Mouse (Mus musculus) adipocyte (in vitro differentiated cells): ENCODE data around the gene Fras1.

Experiments used
- DNase-seq: peaks from one replicate; pipeline ENCODE4 v3.0.0-alpha.2; 2016; ENCODE audit warnings: low spot score

The Fras1 gene

GRCm38 (mm10) chr5:96482054-96482453 lies 108.3 kb downstream of the Fras1 start:
- DNase-seq, result no peak

- DNase-seq, result no peak
These were observed 118.7 kb downstream of the Fras1 start for GRCm38 (mm10) chr5:96492497-96492896.

- no peak for DNase-seq
These were observed 120.9 kb downstream of the Fras1 start for GRCm38 (mm10) chr5:96494502-96495292.

GRCm38 (mm10) chr5:96498083-96498482 lies 124.3 kb downstream of the Fras1 start:
- no peak for DNase-seq

- DNase-seq, result no peak
These were observed 128.0 kb downstream of the Fras1 start for GRCm38 (mm10) chr5:96501783-96502182.

GRCm38 (mm10) chr5:96502400-96502799 lies 128.6 kb downstream of the Fras1 start:
- DNase-seq, result no peak

- no peak for DNase-seq
These were observed 137.2 kb downstream of the Fras1 start for GRCm38 (mm10) chr5:96511005-96511404.

- DNase-seq, result no peak
These were observed 139.6 kb downstream of the Fras1 start for GRCm38 (mm10) chr5:96513327-96513726.

GRCm38 (mm10) chr5:96515860-96516311 lies 142.1 kb downstream of the Fras1 start:
- DNase-seq, result no peak

GRCm38 (mm10) chr5:96516329-96516728 lies 142.6 kb downstream of the Fras1 start:
- DNase-seq, result no peak

GRCm38 (mm10) chr5:96521541-96521940 lies 147.8 kb downstream of the Fras1 start:
- no peak for DNase-seq

GRCm38 (mm10) chr5:96522909-96523409 lies 149.2 kb downstream of the Fras1 start:
- no peak for DNase-seq

- DNase-seq, result no peak
These were observed 154.5 kb downstream of the Fras1 start for GRCm38 (mm10) chr5:96528296-96528695.

- DNase-seq, result no peak
These were observed 156.8 kb downstream of the Fras1 start for GRCm38 (mm10) chr5:96530516-96530915.

GRCm38 (mm10) chr5:96531962-96532361 lies 158.2 kb downstream of the Fras1 start:
- DNase-seq, result no peak

GRCm38 (mm10) chr5:96536527-96536926 lies 162.8 kb downstream of the Fras1 start:
- no peak for DNase-seq

- no peak for DNase-seq
These were observed 163.2 kb downstream of the Fras1 start for GRCm38 (mm10) chr5:96536937-96537336.

- no peak for DNase-seq
These were observed 170.4 kb downstream of the Fras1 start for GRCm38 (mm10) chr5:96544112-96544511.

- no peak for DNase-seq
These were observed 172.2 kb downstream of the Fras1 start for GRCm38 (mm10) chr5:96545994-96546393.

- DNase-seq, result no peak
These were observed 181.4 kb downstream of the Fras1 start for GRCm38 (mm10) chr5:96554940-96555679.

GRCm38 (mm10) chr5:96558049-96558804 lies 184.5 kb downstream of the Fras1 start:
- peak; percentile 10 for DNase-seq

- DNase-seq, result no peak
These were observed 200.8 kb downstream of the Fras1 start for GRCm38 (mm10) chr5:96574586-96574985.
